ENCODE assay signal across 27 mouse cellular contexts in the genomic region with DNA sequence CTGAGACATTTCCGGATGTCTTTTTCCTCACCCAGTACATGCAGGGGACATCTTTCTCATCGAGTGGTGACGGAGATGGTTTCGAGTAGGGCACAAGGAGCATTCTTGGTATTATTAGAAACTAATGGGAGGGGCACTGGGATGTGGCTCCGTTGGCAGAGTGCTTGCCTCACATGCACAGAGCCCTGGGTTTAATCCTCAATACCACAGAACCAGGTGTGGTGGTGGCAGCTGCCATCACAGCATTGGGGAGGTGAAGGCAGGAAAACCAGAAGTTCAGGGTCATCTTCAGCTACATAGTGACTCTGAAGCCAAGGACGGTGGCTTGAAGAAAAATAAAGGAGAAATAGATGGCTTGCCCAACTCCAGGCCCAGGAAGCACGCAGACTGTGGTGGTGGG. TPM values are rescaled to one million over a fixed set of nuclear protein-coding genes. Genes with fewer than 3 reads are reported as not detected.
DNase-seq lines count a peak whose midpoint lies in the region; ATAC-seq and TF ChIP-seq lines count a peak whose summit lies in the region.
"Had no signal": no experiment of that assay in that cellular context is flagged by ENCODE, and none has a peak within 500 bp of the region (broad histone marks: within the 10 kb centered on the region; RNA-seq: fewer than 3 reads in every experiment).

No protein-coding gene starts in this region.

- H3K9me3 ChIP-seq in heart, embryonic 11.5 days (replicated peaks; ENCODE audit: control insufficient read depth, low read length), result no peaks in the 10 kb centered on the region
- no peaks in the 10 kb centered on the region for H3K9me3 ChIP-seq in liver, embryonic 12.5 days (replicated peaks)
- H3K9me3 ChIP-seq: embryonic facial prominence, embryonic 15.5 days; forebrain, embryonic 10.5 days; hindbrain, embryonic 12.5 days; limb, embryonic 12.5 days; neural tube, embryonic 15.5 days had no signal

- 55% methylated on average over 7 of the region's 7 CpGs for WGBS in heart, embryonic 11.5 days (ENCODE audit: insufficient replicate concordance)
- WGBS in liver, adult 2 months, result 56% methylated on average over 7 of the region's 7 CpGs
- 73% methylated on average over 7 of the region's 7 CpGs for WGBS in liver, embryonic 12.5 days (ENCODE audit: insufficient replicate concordance)

- H3K27ac ChIP-seq in heart, embryonic 11.5 days (ENCODE audit: low read depth, low read length), result peak overlapping the region; percentile 16; the same call in 1 of the 2 replicates
- H3K27ac ChIP-seq in liver, adult 2 months (replicated peaks; ENCODE audit: insufficient read depth, low read depth, low read length), result peak overlapping the region; percentile 98
- no peak overlapping the region; the same call in 1 of the 2 replicates for H3K27ac ChIP-seq in liver, embryonic 12.5 days
- H3K27ac ChIP-seq: embryonic facial prominence, embryonic 15.5 days; forebrain, embryonic 10.5 days; hindbrain, embryonic 12.5 days; limb, embryonic 12.5 days; neural tube, embryonic 15.5 days had no signal

- H3K36me3 ChIP-seq in heart, embryonic 11.5 days (ENCODE audit: control insufficient read depth, insufficient read depth, low read length), result no peaks in the 10 kb centered on the region
- H3K36me3 ChIP-seq in liver, adult 2 months (ENCODE audit: control insufficient read depth, insufficient read depth, low read length), result no peaks in the 10 kb centered on the region
- no peaks in the 10 kb centered on the region for H3K36me3 ChIP-seq in liver, embryonic 12.5 days
- H3K36me3 ChIP-seq in myocyte (ENCODE audit: control insufficient read depth, insufficient read depth), result no peaks in the 10 kb centered on the region
- H3K36me3 ChIP-seq: embryonic facial prominence, embryonic 15.5 days; forebrain, embryonic 10.5 days; hindbrain, embryonic 12.5 days; limb, embryonic 12.5 days; neural tube, embryonic 15.5 days had no signal

- no peak overlapping the region; the same call in 1 of the 2 replicates for H3K4me2 ChIP-seq in heart, embryonic 11.5 days
- no peak overlapping the region for H3K4me2 ChIP-seq in liver, embryonic 12.5 days
- no peak overlapping the region for H3K4me2 ChIP-seq in myocyte (ENCODE audit: low read depth)
- H3K4me2 ChIP-seq: embryonic facial prominence, embryonic 15.5 days; hindbrain, embryonic 12.5 days; limb, embryonic 12.5 days; neural tube, embryonic 15.5 days had no signal

- TF ChIP-seq POLR2A in liver, adult 2 months (IDR thresholded peaks at IDR 0.05; ENCODE audit: extremely low read depth, insufficient read depth, low read length), result no peak
- no peak for TF ChIP-seq POLR2A in myocyte (IDR thresholded peaks at IDR 0.05; ENCODE audit: insufficient read length, low read depth)

- no peak overlapping the region for H3ac ChIP-seq in myocyte (ENCODE audit: control insufficient read depth, insufficient read length)

- no peak for ATAC-seq in heart, embryonic 11.5 days (replicated peaks; ENCODE audit: insufficient number of reproducible peaks, low FRiP score, low TSS enrichment)
- ATAC-seq in liver, embryonic 12.5 days, result no peak
- ATAC-seq: forebrain, postnatal 0 days had no signal

- no peak for TF ChIP-seq CTCF in liver, adult 2 months (IDR thresholded peaks at IDR 0.05; ENCODE audit: low read depth, low read length)

- H3K79me2 ChIP-seq in liver, adult 2 months (ENCODE audit: control insufficient read depth, insufficient read depth, low read length), result peaks cover 20% of the 10 kb centered on the region; the same call in 1 of the 2 replicates
- no peaks in the 10 kb centered on the region for H3K79me2 ChIP-seq in myocyte (ENCODE audit: control insufficient read depth, insufficient read depth)

- H3K4me1 ChIP-seq in heart, embryonic 11.5 days (ENCODE audit: control insufficient read depth, insufficient read depth, low read length), result peaks cover 28% of the 10 kb centered on the region
- peaks cover 48% of the 10 kb centered on the region for H3K4me1 ChIP-seq in liver, adult 2 months (ENCODE audit: control insufficient read depth, insufficient read depth, low read length)
- H3K4me1 ChIP-seq in liver, embryonic 12.5 days, result peaks cover 42% of the 10 kb centered on the region
- H3K4me1 ChIP-seq: neural tube, embryonic 15.5 days had no signal

- H3K27me3 ChIP-seq in heart, embryonic 11.5 days (ENCODE audit: control insufficient read depth, insufficient read depth, low read length), result peaks cover 17% of the 10 kb centered on the region
- H3K27me3 ChIP-seq in liver, adult 2 months (ENCODE audit: control insufficient read depth, insufficient read depth, low read length), result no peaks in the 10 kb centered on the region
- peaks cover 41% of the 10 kb centered on the region for H3K27me3 ChIP-seq in liver, embryonic 12.5 days (replicated peaks)
- H3K27me3 ChIP-seq in myocyte (ENCODE audit: control insufficient read depth, insufficient read depth, insufficient read length), result peaks cover 55% of the 10 kb centered on the region

- H3K9ac ChIP-seq in heart, embryonic 11.5 days (ENCODE audit: low read depth, low read length), result no peak overlapping the region
- H3K9ac ChIP-seq in liver, adult 2 months (ENCODE audit: low read depth, low read length), result no peak overlapping the region
- no peak overlapping the region for H3K9ac ChIP-seq in liver, embryonic 12.5 days
- H3K9ac ChIP-seq: embryonic facial prominence, embryonic 15.5 days; forebrain, postnatal 0 days; hindbrain, embryonic 12.5 days; limb, embryonic 12.5 days; neural tube, embryonic 15.5 days had no signal

- intact Hi-C loops in heart, postnatal 14 days (cut with DNase I), result no loop called here

- no peak overlapping the region for H3K4me3 ChIP-seq in heart, embryonic 11.5 days (ENCODE audit: low read depth, low read length)
- H3K4me3 ChIP-seq in liver, adult 2 months (ENCODE audit: insufficient read depth, low read depth, low read length), result no peak overlapping the region
- H3K4me3 ChIP-seq in liver, embryonic 12.5 days, result no peak overlapping the region
- H3K4me3 ChIP-seq in myocyte, result no peak overlapping the region
- H3K4me3 ChIP-seq: embryonic facial prominence, embryonic 15.5 days; forebrain, embryonic 10.5 days; hindbrain, embryonic 12.5 days; limb, embryonic 12.5 days; neural tube, embryonic 15.5 days had no signal

- DNase-seq in heart, postnatal 14 days, result no peak
- DNase-seq in liver, adult 2 months (ENCODE audit: extremely low read depth, low read depth, low spot score), result no peak
- peak; percentile 20 for DNase-seq in A20 (ENCODE audit: low read depth, low spot score)
- no peak for DNase-seq in cerebellum, adult 11 months
- DNase-seq in cerebellum, adult 11-12 months, result no peak
- DNase-seq: adrenal gland, postnatal 14 days; cerebellum, adult 18-20 months; cerebellum, postnatal 25 days; forebrain, postnatal 0 days; kidney, adult 11 months; lung, adult 2 months; midbrain, embryonic 14.5 days; spleen, adult 18-20 months had no signal

TF ChIP-seq in myocyte, 11 proteins besides CTCF, POLR2A, EP300 and RAD21:
- TF ChIP-seq REST (IDR thresholded peaks at IDR 0.05; ENCODE audit: insufficient read depth, insufficient read length) (no peak), USF1 (IDR thresholded peaks at IDR 0.05; ENCODE audit: low read depth) (no peak), TCF12 (IDR thresholded peaks at IDR 0.05; ENCODE audit: insufficient read depth, poor library complexity, severe bottlenecking) (peak; percentile 52), MAX (IDR thresholded peaks at IDR 0.05; ENCODE audit: low read depth) (no peak), POLR2AphosphoS2 (IDR thresholded peaks at IDR 0.05; ENCODE audit: insufficient read length, low read depth) (no peak), TCF3 (IDR thresholded peaks at IDR 0.05; ENCODE audit: insufficient read length, low read depth) (peak; percentile 40), E2F4 (IDR thresholded peaks at IDR 0.05; ENCODE audit: insufficient read depth) (no peak), CEBPB (IDR thresholded peaks at IDR 0.05; ENCODE audit: insufficient read depth, poor library complexity, severe bottlenecking) (no peak), MYOG (IDR thresholded peaks at IDR 0.05; ENCODE audit: control insufficient read depth in 1 of 3, insufficient read depth in 1 of 3, insufficient read length in 2 of 3, low read depth in 2 of 3) (peak in 2 of 3 experiments; percentile 61 to 83), MYOD1 (IDR thresholded peaks at IDR 0.05; ENCODE audit: control insufficient read depth in 1 of 3, insufficient read length in 2 of 3, low read depth in 2 of 3) (peak in 1 of 3 experiments; percentile 86), SRF (IDR thresholded peaks at IDR 0.05; ENCODE audit: control insufficient read depth, insufficient read length, low read depth) (no peak)

RNA-seq across cellular contexts. Expression of a gene that starts 25.0 kb away (rescaled TPM):
- polyA plus RNA-seq in heart, embryonic 11.5 days (2014; fragmentation: Nextera tagmentation; extraction: Ambion mirVana), result 1.2 and 2.2 TPM in 2 replicates
- not detected for total RNA-seq in heart, postnatal 14 days (2021)
- total RNA-seq in liver, adult 2 months (2014; rRNA removed), result 12.2 and 16.2 TPM in 2 replicates
- 11.7 and 12.2 TPM in 2 replicates for polyA plus RNA-seq in liver, adult 2 months (2012; rRNA removed)
- 0.62 and 0.66 TPM in 2 replicates for polyA plus RNA-seq in liver, embryonic 12.5 days (2016; fragmentation: Nextera tagmentation; extraction: Ambion mirVana)
- polyA plus RNA-seq in myocyte (2012; fragmentation: generic; extraction: Trizol), result not detected
- total RNA-seq: CH12.LX; layer of hippocampus, adult 18-20 months; layer of hippocampus, postnatal 25 days; left cerebral cortex, postnatal 10 days; megakaryocyte, adult 5-6 weeks; MEL had no signal
- polyA plus RNA-seq: forebrain, embryonic 10.5 days had no signal

RNA-seq across cellular contexts. Expression of a gene that starts 25.8 kb away (rescaled TPM):
- 1.2 and 1.6 TPM in 2 replicates for polyA plus RNA-seq in heart, embryonic 11.5 days (2014; fragmentation: Nextera tagmentation; extraction: Ambion mirVana)
- total RNA-seq in heart, postnatal 14 days (2021), result 1 to 10 TPM; 1.8 to 2.1 TPM
- 2.4 and 6.2 TPM in 2 replicates for total RNA-seq in liver, adult 2 months (2014; rRNA removed)
- polyA plus RNA-seq in liver, adult 2 months (2012; rRNA removed), result 5.7 and 6.3 TPM in 2 replicates
- 0.10 and 0.31 TPM in 2 replicates for polyA plus RNA-seq in liver, embryonic 12.5 days (2016; fragmentation: Nextera tagmentation; extraction: Ambion mirVana)
- 0.08 TPM for polyA plus RNA-seq in myocyte (2012; fragmentation: generic; extraction: Trizol)
- total RNA-seq: CH12.LX, MEL had no signal

RNA-seq across cellular contexts. Expression of a gene that starts 39.9 kb away (rescaled TPM):
- 15.9 and 18.3 TPM in 2 replicates for polyA plus RNA-seq in heart, embryonic 11.5 days (2014; fragmentation: Nextera tagmentation; extraction: Ambion mirVana)
- total RNA-seq in heart, postnatal 14 days (2021), result 10 to 100 TPM; 14.9 to 15.6 TPM
- total RNA-seq in liver, adult 2 months (2014; rRNA removed), result 8.2 and 8.7 TPM in 2 replicates
- 7.8 and 9.6 TPM in 2 replicates for polyA plus RNA-seq in liver, adult 2 months (2012; rRNA removed)
- 17.6 and 18.0 TPM in 2 replicates for polyA plus RNA-seq in liver, embryonic 12.5 days (2016; fragmentation: Nextera tagmentation; extraction: Ambion mirVana)
- 13.4 TPM for polyA plus RNA-seq in myocyte (2012; fragmentation: generic; extraction: Trizol)

RNA-seq across cellular contexts. Expression of a gene that starts 42.6 kb away (rescaled TPM):
- polyA plus RNA-seq in heart, embryonic 11.5 days (2014; fragmentation: Nextera tagmentation; extraction: Ambion mirVana), result 559 and 565 TPM in 2 replicates
- 100 to 1,000 TPM in 1 of 2 experiments, 10 to 100 TPM in 1; 93.8 to 126 TPM for total RNA-seq in heart, postnatal 14 days (2021)
- total RNA-seq in liver, adult 2 months (2014; rRNA removed), result 16.8 and 23.4 TPM in 2 replicates
- 39.1 and 41.8 TPM in 2 replicates for polyA plus RNA-seq in liver, adult 2 months (2012; rRNA removed)
- 546 and 555 TPM in 2 replicates for polyA plus RNA-seq in liver, embryonic 12.5 days (2016; fragmentation: Nextera tagmentation; extraction: Ambion mirVana)
- 858 TPM for polyA plus RNA-seq in myocyte (2012; fragmentation: generic; extraction: Trizol)
